Mouse (Mus musculus) myocyte (in vitro differentiated cells): Measurements from ENCODE around the gene Col6a1. TPM values are rescaled to one million over a fixed set of nuclear protein-coding genes. Genes with fewer than 3 reads are reported as not detected.

Experiments used
- H3K27me3 ChIP-seq: one replicate; pipeline ENCODE4 v1.6.1; 2011; ENCODE audit not compliant: control insufficient read depth, insufficient read depth, insufficient read length
- H3K36me3 ChIP-seq: one replicate; pipeline ENCODE4 v1.6.1; 2011; ENCODE audit not compliant: control insufficient read depth, insufficient read depth
- H3K4me2 ChIP-seq: one replicate; pipeline ENCODE4 v1.6.1; 2011; ENCODE audit warnings: low read depth, control low read depth
- H3K4me3 ChIP-seq: one replicate; pipeline ENCODE4 v1.5.1; 2011; ENCODE audit warnings: mild to moderate bottlenecking, control low read depth, moderate library complexity
- H3K79me2 ChIP-seq: one replicate; pipeline ENCODE4 v1.6.1; 2011; ENCODE audit not compliant: control insufficient read depth, insufficient read depth
- H3ac ChIP-seq: one replicate; pipeline ENCODE4 v1.6.1; 2011; ENCODE audit not compliant: control insufficient read depth, insufficient read length
- CEBPB ChIP-seq: IDR thresholded peaks from 2 replicates; pipeline ENCODE4 v1.6.1; 2011; ENCODE audit warnings: mild to moderate bottlenecking, moderate library complexity; ENCODE audit not compliant: poor library complexity, insufficient read depth, severe bottlenecking
- E2F4 ChIP-seq: IDR thresholded peaks from one replicate; pipeline ENCODE4 v1.6.1; 2011; ENCODE audit warnings: mild to moderate bottlenecking, control low read depth, moderate library complexity; ENCODE audit not compliant: insufficient read depth
- MAX ChIP-seq: IDR thresholded peaks from one replicate; pipeline ENCODE4 v1.6.1; 2011; ENCODE audit warnings: low read depth, mild to moderate bottlenecking, control low read depth
- MYOD1 ChIP-seq, 3 experiments: IDR thresholded peaks; one replicate each; pipeline ENCODE4 v1.6.1; 2011; ENCODE audit warnings: control low read depth in 2 of 3, low read depth in 2 of 3, mild to moderate bottlenecking in 2 of 3, moderate library complexity in 1 of 3; ENCODE audit not compliant: insufficient read length in 2 of 3, control insufficient read depth in 1 of 3
- MYOG ChIP-seq, 3 experiments: IDR thresholded peaks; one replicate each; pipeline ENCODE4 v1.6.1; 2011; ENCODE audit warnings: control low read depth in 2 of 3, low read depth in 2 of 3, mild to moderate bottlenecking in 2 of 3; ENCODE audit not compliant: insufficient read length in 2 of 3, control insufficient read depth in 1 of 3, insufficient read depth in 1 of 3
- POLR2A ChIP-seq: IDR thresholded peaks from one replicate; pipeline ENCODE4 v1.6.1; 2011; ENCODE audit warnings: low read depth, mild to moderate bottlenecking, control low read depth, moderate library complexity; ENCODE audit not compliant: insufficient read length
- POLR2AphosphoS2 ChIP-seq: IDR thresholded peaks from one replicate; pipeline ENCODE4 v1.6.1; 2011; ENCODE audit warnings: low read depth, control low read depth; ENCODE audit not compliant: insufficient read length
- REST ChIP-seq: IDR thresholded peaks from one replicate; pipeline ENCODE4 v1.6.1; 2011; ENCODE audit warnings: mild to moderate bottlenecking, control low read depth, moderate library complexity; ENCODE audit not compliant: insufficient read depth, insufficient read length
- SRF ChIP-seq: IDR thresholded peaks from one replicate; pipeline ENCODE4 v1.6.1; 2011; ENCODE audit warnings: low read depth; ENCODE audit not compliant: control insufficient read depth, insufficient read length
- TCF12 ChIP-seq: IDR thresholded peaks from one replicate; pipeline ENCODE4 v1.6.1; 2011; ENCODE audit warnings: mild to moderate bottlenecking, control low read depth; ENCODE audit not compliant: poor library complexity, insufficient read depth, severe bottlenecking
- TCF3 ChIP-seq: IDR thresholded peaks from one replicate; pipeline ENCODE4 v1.6.1; 2011; ENCODE audit warnings: low read depth, control low read depth; ENCODE audit not compliant: insufficient read length
- USF1 ChIP-seq: IDR thresholded peaks from one replicate; pipeline ENCODE4 v1.6.1; 2011; ENCODE audit warnings: low read depth, mild to moderate bottlenecking, control low read depth, moderate library complexity
- polyA plus RNA-seq: library from polyadenylated mRNA; unstranded; fragments of >200 nt; fragmentation: generic; extraction: Trizol; gene quantifications from one replicate; pipeline ENCODE4 v1.2.1, GENCODE M21; 2012; ENCODE audit warnings: missing spikeins

Gene Col6a1
- polyA plus RNA-seq, 1 experiment = 144 TPM

DNA sequence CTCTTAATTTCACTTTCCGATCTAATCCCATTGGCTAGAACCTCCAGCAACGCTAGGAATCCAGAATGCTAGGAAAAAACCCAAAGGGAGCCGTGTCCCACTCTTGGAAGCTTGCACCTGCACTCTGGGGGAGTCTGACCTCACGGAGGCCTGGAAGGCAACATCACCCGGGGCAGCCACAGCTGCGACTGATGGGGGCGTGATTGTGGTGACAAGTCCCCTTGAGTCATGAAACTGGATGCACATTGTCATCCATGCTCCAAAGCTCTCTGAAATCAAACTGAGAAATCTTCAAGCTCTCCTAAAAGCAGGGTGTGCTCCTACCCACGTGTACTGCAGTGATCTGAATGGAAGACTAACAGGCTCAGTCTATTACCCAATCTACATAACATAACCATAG lies 10.8 kb upstream of the Col6a1 start:
- Histone ChIP-seq H3K79me2 (no peaks in the 10 kb centered on the region), H3K36me3 (no peaks in the 10 kb centered on the region), H3K4me3 (no peak overlapping the region), H3ac (no peak overlapping the region), H3K4me2 (no peak overlapping the region), H3K27me3 (no peaks in the 10 kb centered on the region)
- TF ChIP-seq MYOD1 (IDR thresholded peaks at IDR 0.05; ENCODE audit: control insufficient read depth in 1 of 3, insufficient read length in 2 of 3, low read depth in 2 of 3) (peak in 1 of 3 experiments; percentile 70), MYOG (IDR thresholded peaks at IDR 0.05; ENCODE audit: control insufficient read depth in 1 of 3, insufficient read depth in 1 of 3, insufficient read length in 2 of 3, low read depth in 2 of 3) (peak in 1 of 3 experiments; percentile 20), REST (no peak)

DNA sequence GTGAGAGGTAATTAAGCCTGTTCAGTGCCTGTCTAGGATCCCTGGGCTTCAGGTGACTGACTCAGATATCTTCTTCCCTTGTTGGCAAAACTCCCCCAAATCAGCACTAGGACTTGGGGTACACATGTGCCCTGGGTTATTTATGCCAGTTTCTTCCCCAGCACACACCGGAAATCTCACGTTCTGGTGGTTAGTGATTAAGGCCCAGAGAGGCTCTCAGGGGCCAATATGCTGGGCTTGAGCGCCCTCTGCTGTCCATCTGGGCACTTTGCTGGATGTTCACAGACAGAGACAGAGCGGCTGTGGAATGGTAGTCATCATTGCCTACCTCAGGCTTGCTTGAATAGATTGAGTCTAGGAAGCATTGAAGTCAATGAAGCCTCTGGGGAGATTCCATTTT lies 9.0 kb upstream of the Col6a1 start:
- Histone ChIP-seq H3K36me3 (no peaks in the 10 kb centered on the region), H3ac (no peak overlapping the region), H3K79me2 (no peaks in the 10 kb centered on the region), H3K4me2 (no peak overlapping the region), H3K4me3 (no peak overlapping the region), H3K27me3 (no peaks in the 10 kb centered on the region)
- TF ChIP-seq POLR2A (no peak), CEBPB (no peak), REST (no peak), SRF (no peak), TCF12 (no peak), TCF3 (no peak), MYOG (IDR thresholded peaks at IDR 0.05; ENCODE audit: control insufficient read depth in 1 of 3, insufficient read depth in 1 of 3, insufficient read length in 2 of 3, low read depth in 2 of 3) (no peak), MYOD1 (IDR thresholded peaks at IDR 0.05; ENCODE audit: control insufficient read depth in 1 of 3, insufficient read length in 2 of 3, low read depth in 2 of 3) (no peak), POLR2AphosphoS2 (no peak), USF1 (no peak), E2F4 (no peak), MAX (no peak)

DNA sequence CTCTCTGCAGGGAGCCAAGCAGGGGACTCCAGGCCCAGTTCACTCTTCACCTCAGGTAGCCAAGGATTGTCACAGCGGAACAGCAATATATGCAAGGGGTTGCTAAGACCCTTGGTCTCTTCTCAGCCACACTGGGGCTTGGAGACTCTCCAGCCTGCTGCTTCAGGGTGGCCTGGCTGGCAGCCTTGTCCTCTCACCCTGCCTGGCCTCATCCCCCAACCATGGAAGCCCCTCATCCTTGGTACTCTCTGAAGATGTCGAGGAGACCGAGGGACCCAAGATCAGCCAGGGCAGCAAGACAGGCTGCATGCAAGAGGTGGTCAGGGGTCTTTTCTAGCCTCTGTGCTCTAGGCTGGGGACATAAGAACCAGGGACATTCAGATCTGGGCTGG lies 7.7 kb upstream of the Col6a1 start:
- Histone ChIP-seq H3K36me3 (no peaks in the 10 kb centered on the region), H3K4me2 (peak overlapping the region; percentile 57), H3K79me2 (no peaks in the 10 kb centered on the region), H3ac (no peak overlapping the region), H3K4me3 (no peak overlapping the region), H3K27me3 (no peaks in the 10 kb centered on the region)
- no peak for TF ChIP-seq MYOD1 (IDR thresholded peaks at IDR 0.05; ENCODE audit: control insufficient read depth in 1 of 3, insufficient read length in 2 of 3, low read depth in 2 of 3)
- TF ChIP-seq MAX = no peak
- TF ChIP-seq POLR2A = no peak
- no peak for TF ChIP-seq TCF12
- no peak for TF ChIP-seq E2F4
- no peak for TF ChIP-seq CEBPB
- TF ChIP-seq MYOG (IDR thresholded peaks at IDR 0.05; ENCODE audit: control insufficient read depth in 1 of 3, insufficient read depth in 1 of 3, insufficient read length in 2 of 3, low read depth in 2 of 3) = no peak
- TF ChIP-seq TCF3 = no peak
- no peak for TF ChIP-seq USF1
- TF ChIP-seq SRF = no peak
- no peak for TF ChIP-seq REST
- TF ChIP-seq POLR2AphosphoS2 = no peak

DNA sequence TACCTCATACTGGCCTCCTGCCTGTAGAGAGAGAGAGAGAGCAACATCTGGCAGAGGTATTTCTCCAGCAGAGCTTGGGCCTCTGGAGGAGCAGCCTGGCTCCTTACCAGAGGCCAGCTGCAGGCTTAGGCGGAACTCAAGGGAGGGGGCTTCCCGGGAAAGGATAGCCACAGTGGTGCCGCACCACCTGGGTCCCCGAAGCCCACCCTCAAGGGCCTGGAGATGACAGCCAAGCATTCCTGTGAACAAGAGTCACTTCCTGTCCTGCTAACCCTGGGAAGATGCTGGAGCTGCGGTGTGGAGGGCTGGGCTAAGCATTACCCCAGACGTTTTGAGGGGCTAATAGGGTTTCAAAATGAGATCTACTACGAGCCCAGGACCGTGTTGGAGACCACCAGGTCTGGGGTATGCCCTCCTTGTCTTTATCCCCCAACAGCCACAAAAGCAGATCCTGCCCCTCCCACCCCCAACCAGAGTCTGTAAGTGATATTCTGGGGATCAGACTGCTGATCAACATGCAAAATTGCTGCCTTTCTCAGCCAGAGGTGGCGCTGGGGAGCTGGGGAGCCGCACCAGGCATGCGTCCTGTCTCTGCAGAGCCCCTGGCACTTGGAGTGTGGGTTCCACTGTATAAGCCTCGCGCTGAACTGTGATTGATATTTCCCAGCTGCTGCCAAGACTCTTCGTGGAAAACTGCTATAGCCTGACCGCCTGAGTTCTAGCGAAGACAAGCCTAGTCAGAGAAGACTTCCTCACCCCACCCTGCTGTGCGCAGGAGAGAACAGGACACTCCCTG lies 7.1 kb upstream of the Col6a1 start:
- Histone ChIP-seq H3ac (no peak overlapping the region), H3K4me2 (peak overlapping the region; percentile 57), H3K27me3 (no peaks in the 10 kb centered on the region), H3K36me3 (no peaks in the 10 kb centered on the region), H3K4me3 (no peak overlapping the region), H3K79me2 (no peaks in the 10 kb centered on the region)
- TF ChIP-seq POLR2AphosphoS2 (no peak), TCF3 (no peak), USF1 (no peak), E2F4 (no peak), CEBPB (no peak), MYOD1 (IDR thresholded peaks at IDR 0.05; ENCODE audit: control insufficient read depth in 1 of 3, insufficient read length in 2 of 3, low read depth in 2 of 3) (no peak), SRF (no peak)

DNA sequence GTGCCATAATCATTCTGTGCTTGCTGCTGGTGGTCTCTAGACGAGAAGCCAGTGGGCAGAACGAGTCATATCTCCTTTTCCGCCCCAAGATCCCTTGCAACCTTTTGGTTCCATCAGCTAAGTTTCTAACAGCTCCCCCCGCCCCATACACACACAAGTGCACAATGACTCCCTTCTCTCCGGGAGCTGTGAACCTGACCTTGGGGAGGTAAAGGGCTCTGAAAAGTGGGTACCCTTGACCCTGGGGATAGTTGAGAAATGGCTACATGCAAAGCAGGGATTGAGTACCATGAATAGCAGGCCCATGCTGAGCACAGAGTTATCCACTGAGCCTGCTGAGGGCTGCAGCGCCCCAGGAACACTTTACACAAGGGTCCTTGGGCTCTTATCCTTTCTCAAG lies 6.4 kb upstream of the Col6a1 start:
- no peaks in the 10 kb centered on the region for H3K36me3 ChIP-seq
- H3K27me3 ChIP-seq = no peaks in the 10 kb centered on the region
- TF ChIP-seq REST (no peak), MYOG (IDR thresholded peaks at IDR 0.05; ENCODE audit: control insufficient read depth in 1 of 3, insufficient read depth in 1 of 3, insufficient read length in 2 of 3, low read depth in 2 of 3) (no peak), MYOD1 (IDR thresholded peaks at IDR 0.05; ENCODE audit: control insufficient read depth in 1 of 3, insufficient read length in 2 of 3, low read depth in 2 of 3) (no peak), POLR2AphosphoS2 (no peak), E2F4 (no peak), USF1 (no peak), SRF (no peak), MAX (no peak), POLR2A (no peak), TCF12 (no peak), TCF3 (no peak), CEBPB (no peak)
- H3ac ChIP-seq = no peak overlapping the region
- no peaks in the 10 kb centered on the region for H3K79me2 ChIP-seq
- no peak overlapping the region for H3K4me3 ChIP-seq
- peak overlapping the region; percentile 57 for H3K4me2 ChIP-seq
